Mouse (Mus musculus) liver, embryonic 14.5 days (tissue): Measurements from ENCODE around the gene Txnrd2.

Experiments
- CTCF ChIP-seq: IDR thresholded peaks from 2 replicates; pipeline ENCODE4 v1.5.1; 2016; ENCODE audit warnings: antibody characterized with exemption, low read depth, control low read depth
- EP300 ChIP-seq: IDR thresholded peaks from 2 replicates; pipeline ENCODE4 v1.6.1; 2016; ENCODE audit warnings: antibody characterized with exemption, low read depth

DNA sequence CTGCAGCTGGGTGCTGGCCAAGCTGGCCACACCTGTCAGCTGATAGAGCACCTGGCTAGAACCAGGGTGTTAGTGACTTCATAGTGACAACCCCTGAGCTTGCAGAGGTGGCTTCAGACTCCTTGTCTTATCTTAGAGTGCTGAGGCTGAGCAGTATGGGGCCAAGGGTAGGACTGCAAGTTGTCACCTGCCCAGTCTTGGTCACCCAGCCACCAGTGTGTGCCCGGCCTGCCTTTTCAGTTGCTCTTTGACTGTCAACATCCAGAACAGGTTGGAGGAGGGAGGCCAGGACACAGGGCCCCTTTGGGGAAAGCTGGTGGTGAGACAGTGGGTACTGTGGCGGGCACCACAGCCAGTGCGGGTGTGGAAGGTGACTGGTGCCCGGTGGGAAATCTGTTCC is 22.8 kb downstream of the Txnrd2 start:
- no peak for TF ChIP-seq EP300
- TF ChIP-seq CTCF: no peak
